Mouse (Mus musculus) 3134 (cell line): ENCODE measurements around the gene Nat8f2.
"Not testable (repeated sequence)": the region's sequence is repeated elsewhere in the genome, so short reads cannot be mapped to it uniquely, and the experiment has no call there.

Source experiments
- DNase-seq: peaks from one replicate; pipeline ENCODE4 v3.0.0-alpha.2; 2011; ENCODE audit warnings: low spot score; ENCODE audit not compliant: insufficient read length; ENCODE audit errors: extremely low read depth

Nat8f2 gene

DNA sequence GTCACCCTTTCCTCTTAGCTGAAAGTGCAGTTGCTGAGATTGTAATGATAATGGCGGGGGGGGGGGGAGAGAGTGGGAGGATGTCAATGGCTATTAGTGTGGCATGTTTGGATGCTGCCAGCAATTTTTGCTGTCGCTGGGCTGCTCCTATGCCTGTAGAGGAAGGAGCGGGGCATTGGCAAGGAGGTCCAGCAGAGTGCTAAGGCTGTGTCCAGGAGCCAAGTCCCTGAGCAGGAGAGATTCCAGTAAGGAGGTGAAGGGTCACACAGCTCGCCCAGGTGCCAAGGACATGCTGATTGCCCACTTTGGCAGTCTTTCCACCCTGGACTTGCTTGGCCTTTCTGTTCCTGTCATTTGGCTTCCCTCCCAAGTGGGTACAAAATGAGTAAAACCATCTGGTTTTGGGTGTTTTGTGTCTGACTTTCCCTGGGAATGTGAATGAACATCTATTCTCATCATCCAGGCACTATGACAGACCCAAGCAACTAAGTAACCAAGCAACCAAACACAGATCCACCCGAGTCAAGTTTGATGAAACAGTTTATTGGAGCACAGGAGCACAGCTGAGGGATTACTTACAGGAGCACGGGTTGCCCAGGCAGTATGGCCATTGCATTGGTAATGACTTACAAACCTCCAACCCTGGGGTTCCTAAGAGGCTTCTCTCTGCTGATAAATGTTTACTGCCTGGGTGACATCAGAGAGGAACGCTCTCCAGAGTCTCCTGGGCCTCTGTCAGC lies 3.9 kb downstream of the Nat8f2 start:
- not testable (repeated sequence) for DNase-seq

DNA sequence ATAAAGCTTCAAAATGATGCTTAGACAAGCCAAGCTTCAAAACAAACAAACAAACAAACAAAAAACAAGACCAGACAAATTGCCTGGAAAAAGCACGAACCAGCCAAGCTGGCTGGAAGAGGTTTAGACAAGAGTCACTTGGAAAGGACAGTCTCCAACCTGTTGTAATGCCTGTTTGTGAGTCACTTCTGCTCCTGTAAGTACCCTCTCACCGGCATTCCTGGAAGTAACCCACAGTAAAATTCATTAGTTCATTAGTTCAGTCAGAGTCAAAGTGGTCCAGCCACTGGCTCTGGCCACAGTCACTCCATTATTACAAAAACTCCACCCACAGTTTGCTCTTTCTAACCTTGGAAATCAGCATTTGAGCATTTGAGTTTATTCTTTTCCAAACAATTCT lies 5.1 kb downstream of the Nat8f2 start:
- no peak for DNase-seq

DNA sequence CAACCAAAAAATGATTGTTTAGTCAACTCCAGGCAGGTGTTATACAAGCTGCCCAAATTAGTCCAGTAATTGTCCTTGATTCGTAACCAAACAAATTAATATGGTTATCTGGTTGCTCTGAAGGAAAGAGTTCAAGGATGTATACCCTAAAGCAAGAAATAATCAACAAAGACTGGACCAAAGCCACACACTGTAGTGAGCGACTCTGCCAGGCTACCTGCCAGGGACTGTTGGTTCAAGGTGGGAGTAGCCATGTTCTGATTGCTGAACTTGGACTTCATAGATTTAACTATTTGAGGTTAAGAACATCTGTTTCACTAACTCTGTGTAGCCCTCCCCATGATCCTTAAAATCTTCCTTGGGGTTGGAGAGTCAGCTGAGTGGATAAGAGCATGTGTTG lies 5.8 kb downstream of the Nat8f2 start:
- no peak for DNase-seq

DNA sequence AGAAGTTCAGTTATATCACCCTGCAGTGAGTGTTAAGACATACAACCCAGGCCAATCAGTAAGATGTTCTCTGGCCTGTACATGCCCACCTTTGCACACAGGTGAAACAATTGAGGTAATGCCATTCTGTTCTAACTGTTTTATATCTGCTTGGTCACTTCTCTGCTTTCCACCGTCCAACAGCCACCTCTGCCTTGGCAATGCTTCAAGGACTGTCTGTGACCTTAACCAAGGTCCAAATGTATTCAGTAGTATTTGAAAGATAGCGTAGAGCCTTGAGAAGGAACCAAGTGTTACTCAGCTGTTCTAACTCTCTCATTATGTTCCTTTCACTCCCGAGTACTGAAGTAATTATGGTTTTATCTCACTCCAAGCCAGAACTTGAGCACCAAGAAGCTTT lies 6.4 kb downstream of the Nat8f2 start:
- no peak for DNase-seq

DNA sequence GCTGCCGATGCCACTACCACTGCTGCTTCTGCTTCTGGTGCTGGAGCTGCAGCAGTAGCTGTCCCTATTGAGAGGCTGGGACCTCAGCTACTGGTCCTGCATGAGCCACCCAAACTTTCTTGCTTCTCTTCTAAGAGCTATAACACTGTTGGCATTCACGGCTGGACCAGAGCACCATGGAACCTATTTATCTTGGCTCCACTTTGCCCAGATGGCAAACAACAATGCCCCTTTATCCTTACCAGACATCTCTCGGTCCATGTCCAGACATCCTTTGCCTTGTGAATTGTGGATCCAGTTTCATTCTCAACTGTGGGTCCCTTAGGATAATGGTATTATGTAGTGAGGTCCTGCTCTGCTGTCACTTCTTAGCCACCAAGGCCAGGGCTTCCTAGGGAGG lies 7.7 kb downstream of the Nat8f2 start:
- DNase-seq: no peak

DNA sequence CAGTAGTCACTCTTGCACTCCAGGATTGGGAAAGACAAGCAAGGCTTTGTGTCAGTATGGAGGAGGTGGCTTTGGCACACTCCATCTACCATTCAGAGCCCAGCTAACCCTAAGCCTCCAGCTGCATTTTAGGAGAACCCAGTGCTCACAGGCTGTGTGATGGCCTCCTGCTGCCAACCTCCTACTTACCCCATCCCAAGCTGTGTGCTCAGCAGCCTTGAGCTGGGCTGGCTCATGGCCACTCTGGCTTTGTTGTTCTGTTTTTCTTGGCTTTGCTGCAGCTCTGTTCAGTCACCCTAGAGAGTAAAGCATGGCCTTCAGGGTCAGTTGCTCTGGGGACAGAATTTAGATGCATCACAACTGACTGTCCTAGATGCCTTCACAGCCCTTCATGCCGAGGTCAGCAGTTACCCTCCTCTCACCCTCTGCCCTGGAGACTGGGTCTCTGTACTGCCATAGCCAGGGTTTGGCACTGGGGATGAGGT lies 12.7 kb downstream of the Nat8f2 start:
- DNase-seq: peak; percentile 8

DNA sequence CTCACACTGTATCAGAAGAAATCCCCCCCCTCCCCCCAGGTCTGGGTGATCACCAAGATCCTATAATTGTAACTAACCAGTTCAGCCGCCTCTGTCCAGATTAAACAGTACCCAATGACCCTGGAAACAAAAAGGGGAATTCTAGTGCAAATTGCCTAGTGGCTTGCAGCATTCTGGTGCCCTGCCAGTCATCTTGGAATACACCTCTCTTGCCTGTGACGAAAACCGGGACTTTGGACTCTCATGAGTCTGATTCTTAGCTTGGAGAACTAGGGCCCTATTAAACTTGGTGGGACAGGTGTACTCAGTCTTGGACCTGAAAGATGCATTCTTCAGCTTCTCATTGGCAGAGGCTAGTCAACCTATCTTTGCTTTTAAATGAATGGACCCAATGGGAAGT lies 15.5 kb downstream of the Nat8f2 start:
- no peak for DNase-seq

DNA sequence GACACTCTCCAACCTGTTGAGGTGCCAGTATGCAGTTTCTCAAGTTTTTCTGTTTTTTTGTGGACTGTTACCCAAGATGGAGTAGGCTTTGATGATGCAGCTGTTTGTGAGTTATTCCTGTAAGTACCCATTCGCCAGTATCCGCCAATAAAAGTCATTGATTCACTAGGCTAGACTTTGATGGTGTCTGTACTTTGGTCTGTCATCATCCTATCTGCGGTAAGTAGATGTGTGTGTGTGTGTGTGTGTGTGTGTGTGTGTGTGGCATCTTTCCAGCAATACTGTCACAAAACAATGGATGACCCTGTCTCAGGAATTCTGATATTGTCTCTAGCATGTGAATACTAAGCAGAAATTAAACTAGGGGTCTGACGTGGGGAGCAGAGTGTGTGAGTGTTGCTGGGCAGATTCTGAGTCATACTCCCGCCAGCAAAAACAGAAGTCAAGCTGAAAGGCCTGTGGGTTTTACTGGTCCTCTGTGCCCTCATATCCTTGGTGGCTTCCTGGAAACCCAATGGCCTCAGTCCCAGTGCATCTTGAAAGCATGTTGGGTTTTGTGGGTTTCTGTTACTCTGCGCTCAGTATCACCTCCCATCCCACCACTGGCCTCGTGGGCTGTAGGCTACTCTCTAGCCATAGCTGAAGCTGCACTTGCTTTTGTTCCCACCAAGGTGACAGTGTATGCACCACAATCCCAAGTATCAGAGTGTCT lies 17.7 kb downstream of the Nat8f2 start:
- no peak for DNase-seq

DNA sequence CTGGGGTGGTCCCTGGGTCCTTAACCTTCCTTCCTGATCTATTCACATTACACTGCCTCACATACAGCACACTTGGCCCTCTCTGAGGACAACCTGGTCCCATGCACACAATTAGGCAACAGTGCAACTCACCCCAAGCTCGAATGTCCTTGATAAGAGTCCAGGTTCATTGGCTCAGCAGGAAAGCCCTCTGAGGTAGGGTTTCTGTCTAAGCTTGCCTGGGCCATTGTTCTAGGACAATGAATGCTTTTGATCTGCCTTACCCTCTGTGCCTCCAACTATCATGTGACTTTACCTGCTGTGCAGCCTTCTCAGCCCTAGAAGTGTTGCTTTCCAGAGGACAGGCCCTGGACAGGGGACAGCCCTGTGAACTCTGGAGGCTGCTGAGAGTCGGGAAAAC lies 19.7 kb downstream of the Nat8f2 start:
- DNase-seq: no peak

DNA sequence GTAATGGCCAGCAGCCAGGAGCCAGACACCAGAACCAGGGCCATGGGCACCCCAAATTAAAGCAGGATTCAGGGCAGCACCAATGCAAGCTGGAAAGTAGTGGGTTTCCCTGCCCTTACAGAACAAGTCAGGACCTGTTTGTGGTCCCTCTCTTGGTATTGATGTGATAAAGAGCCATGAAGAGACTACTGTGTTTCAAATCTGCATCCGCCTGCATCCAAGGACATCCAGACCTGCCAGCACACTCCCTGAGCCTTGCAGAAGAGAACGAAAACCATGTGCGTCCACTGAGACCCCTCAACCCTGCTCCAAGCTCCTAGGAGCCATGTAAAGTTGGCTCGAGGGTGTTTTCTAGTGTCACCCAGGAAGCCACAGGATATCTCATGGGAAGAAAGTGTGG lies 20.8 kb downstream of the Nat8f2 start:
- no peak for DNase-seq

DNA sequence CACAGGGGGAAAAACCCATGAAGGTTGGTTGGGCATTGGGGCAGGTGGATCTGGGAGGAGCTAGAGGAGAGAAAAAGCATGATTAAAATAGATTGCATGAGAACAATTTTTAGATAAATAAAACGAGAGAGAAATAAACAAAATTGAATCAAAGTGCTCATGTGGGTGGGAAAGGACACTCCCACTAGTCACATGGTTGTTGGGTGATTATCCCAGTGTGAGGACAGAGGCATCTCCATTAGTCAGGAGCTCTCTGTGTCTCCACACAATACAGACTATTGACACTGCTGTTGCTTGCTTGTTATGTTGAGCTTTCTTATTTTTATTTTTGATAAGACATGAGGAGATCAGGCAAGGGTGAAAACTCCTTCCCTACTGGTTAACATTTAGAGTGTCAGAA lies 22.0 kb downstream of the Nat8f2 start:
- no peak for DNase-seq

DNA sequence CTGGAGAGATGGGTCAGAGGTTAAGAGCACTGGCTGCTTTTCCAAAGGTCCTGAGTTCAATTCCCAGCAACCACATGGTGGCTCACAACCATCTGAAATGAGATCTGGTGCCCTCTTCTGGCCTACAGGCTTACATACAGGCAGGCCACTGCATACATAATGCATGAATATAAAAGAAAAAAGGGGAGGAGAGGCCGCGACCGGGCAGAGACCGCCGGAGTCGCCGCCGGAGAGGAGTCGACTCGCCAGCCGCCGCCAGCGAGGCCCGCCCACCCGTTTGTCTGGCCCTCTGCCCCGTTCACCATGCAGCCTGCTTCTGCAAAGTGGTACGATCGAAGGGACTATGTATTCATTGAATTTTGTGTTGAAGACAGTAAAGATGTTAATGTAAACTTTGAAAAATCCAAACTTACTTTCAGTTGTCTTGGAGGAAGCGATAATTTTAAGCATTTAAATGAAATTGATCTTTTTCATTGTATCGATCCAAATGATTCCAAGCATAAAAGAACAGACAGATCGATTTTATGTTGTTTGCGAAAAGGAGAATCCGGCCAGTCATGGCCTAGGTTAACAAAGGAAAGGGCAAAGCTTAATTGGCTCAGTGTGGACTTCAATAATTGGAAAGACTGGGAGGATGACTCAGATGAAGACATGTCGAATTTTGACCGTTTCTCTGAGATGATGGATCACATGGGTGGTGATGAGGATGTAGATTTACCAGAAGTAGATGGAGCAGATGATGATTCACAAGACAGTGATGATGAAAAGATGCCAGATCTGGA lies 25.1 kb downstream of the Nat8f2 start:
- not testable (repeated sequence) for DNase-seq

DNA sequence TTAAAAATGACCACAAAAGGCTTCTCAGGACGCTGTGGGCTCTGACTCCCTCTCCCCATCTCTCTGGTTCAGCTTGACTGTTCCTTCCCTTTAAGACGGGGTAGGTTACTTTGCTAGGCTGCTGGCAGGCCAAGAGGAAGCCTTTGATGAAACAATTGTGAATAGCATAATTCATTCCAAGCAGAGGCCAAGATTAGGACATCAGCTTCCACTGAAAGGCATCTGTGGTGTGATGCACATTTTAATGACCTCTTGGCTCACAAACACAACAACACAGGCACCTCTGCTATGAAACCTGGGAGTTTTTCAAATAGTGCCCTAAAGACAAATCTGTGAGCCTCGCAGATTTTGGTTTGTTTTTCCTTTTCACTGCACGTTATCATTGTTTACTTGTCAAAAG lies 29.0 kb downstream of the Nat8f2 start:
- no peak for DNase-seq

DNA sequence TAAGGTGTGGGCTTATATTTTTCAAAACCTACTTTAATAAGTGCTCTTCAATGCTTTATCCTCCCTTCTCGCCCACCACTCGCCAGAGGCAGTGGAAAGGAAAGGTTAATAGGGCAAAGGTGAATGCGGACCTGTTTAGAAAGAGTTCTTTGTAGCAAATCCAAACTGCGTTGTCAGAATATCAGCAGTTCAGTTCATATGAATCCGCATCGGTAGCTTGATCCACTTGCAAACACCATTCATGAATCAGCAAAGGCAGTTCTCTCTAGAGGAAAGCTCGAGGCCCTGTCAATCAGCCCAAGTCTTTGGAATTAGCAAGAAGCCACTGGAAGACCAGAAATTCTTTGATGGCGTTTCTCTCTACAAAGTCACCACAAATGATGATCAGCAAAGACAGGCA lies 30.3 kb downstream of the Nat8f2 start:
- DNase-seq: no peak

DNA sequence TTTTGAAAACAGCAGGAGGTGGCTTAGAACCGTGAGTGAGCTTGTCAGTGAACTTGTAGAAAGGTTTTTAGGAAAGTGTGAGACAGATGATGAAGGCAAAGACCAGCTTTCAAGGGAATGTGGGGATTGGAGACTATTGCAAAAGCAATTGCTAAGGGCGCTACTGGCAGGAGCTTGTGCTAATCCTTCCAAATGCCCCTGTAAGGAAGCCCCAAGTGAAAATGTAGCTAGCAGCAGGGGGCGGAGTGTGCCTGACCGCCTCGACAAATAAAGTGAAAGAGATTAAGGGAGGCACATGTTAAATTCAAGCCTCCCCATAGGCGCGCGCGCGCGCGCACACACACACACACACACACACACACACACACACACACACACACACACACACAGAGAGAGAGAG lies 31.7 kb downstream of the Nat8f2 start:
- DNase-seq: not testable (repeated sequence)

DNA sequence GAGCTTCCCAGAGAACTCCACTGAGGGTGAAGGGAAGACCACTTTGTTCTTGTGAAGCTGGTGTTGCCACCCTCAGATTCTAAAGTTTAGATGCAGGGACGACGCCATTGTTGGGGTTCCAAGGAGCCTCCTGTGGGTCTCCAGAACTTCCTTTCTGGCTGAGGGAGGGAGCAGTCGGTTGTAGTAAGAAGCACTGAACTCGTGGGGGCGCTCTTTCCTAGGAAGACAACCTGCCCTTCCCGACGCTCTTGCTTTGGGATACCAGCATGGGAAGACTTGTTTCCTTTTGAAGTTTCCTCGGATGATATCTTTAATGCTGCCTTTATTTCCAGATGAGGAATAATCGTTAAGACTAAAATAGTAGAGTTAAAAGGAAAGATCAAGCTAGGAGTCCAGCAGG lies 32.1 kb downstream of the Nat8f2 start:
- DNase-seq: not testable (repeated sequence)

DNA sequence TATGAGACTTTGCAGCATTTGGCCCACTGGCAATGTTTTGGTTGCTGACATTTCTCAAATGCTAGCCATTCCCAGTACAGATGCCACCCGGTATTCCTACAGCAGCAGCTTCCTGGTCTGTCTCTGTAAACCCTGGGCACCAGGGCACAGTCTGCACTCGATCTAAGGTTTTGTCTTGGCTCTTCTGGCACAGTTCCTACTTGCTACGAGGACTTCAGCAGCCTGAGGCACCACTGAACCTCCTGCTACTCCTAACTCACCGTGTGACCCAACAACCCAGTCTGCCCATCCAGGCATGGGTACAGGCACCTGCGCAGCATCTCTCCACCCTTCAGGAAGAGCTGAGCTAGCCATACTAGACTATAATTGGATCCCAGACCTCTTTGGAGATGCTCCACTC lies 32.9 kb downstream of the Nat8f2 start:
- DNase-seq: not testable (repeated sequence)

DNA sequence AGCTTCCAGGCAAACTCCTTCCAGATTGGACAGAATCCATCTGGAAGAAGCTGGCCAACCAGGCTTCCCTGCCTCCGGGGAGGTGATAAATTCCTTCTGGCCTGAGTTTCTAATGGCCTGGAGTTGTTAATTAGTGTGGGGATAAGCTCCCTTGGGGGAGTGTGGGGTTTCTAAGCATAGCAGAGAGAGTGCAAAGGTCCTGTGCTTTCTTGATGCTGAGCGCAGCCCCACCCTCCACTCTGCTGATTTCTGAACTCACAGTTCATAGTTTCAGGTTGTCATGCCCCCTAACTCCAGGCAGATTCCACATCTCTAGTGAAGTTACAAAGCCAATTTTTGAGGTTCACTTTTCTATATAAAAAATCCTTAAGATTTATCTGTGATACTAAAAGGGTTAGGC lies 33.9 kb downstream of the Nat8f2 start:
- DNase-seq: not testable (repeated sequence)

DNA sequence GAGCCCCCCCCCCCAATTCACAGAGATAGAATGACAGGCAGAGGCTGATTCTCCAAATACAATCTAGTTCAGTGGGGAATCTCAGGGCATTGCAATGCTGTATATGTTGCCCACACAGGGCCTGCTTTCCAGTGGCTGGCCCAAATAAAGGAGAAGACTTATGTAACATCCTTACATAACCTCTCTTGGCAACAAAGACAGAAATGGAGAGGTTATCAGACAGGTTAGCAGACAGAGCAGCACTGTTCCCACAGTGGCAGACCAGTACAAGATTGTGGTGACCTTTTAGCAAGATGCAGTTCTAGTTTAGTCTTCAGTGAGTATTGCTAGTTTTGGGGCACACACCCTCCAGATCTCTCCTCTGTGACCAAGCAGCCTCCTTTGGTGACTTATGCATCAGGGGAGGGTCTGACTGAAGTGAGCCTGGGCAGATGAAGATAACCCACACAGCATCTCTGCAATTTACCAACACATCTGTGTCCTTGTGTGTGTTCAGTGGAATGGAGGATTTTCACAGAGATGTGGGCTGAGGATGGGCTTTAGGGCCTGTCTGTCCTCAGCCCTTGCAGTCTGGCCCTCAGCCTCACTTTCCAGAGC lies 34.4 kb downstream of the Nat8f2 start:
- DNase-seq: not testable (repeated sequence)

DNA sequence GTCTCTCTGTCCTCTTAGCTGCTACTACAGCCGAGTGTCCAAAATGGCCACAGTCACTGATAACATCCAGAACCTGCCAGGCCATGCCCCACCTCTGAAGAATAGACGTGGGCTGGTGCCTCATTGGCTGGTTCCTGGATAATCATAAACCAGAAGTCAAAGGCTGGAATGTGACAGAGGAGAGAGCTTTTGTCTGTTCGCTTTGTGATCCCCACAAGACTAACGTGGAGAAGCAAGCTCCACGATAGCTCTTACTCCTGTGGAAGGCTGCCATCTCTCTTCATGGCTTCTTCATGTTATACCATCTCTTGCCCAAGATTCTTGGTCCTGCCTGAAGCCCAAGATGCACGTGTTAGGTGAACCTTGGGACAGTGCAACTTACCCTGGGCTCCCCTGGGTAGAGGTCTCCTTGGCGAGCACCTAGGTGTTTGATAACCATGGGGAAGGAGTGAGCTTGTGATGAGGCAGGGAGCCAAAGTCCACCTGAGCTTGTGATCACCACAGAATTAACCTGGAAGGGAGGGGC lies 37.1 kb downstream of the Nat8f2 start, which contains the start of gene Nat8:
Gene Nat8 (minus strand): TSS at position 287 of the 526 bp plus-strand sequence.
- DNase-seq: no peak

DNA sequence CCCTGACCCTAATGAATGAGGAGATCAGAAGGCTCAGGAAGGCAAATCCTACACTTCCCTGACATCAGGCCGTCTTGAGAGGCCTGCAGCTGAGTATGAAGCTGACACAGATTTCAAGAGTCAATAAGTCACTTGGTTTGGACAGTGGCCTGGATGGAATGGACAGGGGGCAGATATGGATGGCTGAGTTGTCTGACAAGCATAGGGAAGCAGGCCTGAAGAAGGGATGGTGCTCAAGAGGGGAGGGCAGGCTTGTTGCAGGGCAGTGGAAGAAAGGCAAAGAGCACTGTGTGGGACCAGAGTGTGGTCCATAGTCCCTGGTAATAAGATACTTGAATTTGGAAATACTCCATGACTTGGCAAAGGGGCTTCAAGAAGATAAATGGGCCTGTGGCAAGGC lies 39.5 kb downstream of the Nat8f2 start:
- no peak for DNase-seq
